ENCODE assay signal across 22 mouse cellular contexts in the genomic region with DNA sequence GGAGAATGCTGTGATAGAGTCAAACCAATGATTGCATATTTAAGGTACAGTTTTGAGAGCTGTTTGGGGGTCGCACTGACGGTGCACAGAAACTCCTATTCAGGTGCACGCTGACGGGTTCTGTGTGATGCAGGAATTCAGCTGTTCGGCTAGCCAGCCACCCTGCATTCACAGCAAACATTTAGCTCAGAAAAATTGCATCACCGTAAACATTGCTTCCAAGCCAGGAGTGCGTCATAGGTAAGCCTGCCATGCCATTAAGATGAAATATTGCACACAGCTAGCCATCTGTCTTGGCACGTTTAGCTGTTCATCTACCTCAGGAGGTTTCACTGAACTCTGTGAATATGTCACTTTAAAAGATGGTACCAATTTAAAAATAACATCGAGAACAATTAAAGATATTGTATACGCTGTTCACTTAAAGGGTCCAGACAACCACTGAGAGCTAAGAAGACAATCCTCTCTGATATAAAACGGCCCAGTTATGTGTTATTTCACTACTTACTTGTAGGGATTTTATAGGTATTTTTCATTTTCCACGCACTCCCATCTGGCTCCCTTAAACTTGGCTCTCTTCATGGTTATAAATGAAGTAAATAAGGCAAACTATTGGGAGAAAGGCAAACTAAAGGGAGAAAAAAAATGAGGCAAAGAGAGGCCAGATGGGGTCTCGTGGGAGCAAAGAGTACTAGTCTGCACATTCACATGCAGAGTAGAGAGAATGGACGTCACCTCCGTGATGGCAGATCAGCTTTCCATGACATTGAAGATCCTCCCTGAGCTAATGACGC. TPM values are rescaled to one million over a fixed set of nuclear protein-coding genes. Genes with fewer than 3 reads are reported as not detected.
DNase-seq lines count a peak whose midpoint lies in the region; ATAC-seq and TF ChIP-seq lines count a peak whose summit lies in the region.
"Had no signal": no experiment of that assay in that cellular context is flagged by ENCODE, and none has a peak within 500 bp of the region (broad histone marks: within the 10 kb centered on the region; RNA-seq: fewer than 3 reads in every experiment).

No protein-coding gene starts in this region.

- H3K4me1 ChIP-seq in liver, adult 2 months (ENCODE audit: control insufficient read depth, insufficient read depth, low read length) = peaks cover 9% of the 10 kb centered on the region
- H3K4me1 ChIP-seq in liver, embryonic 12.5 days = no peaks in the 10 kb centered on the region
- H3K4me1 ChIP-seq: embryonic facial prominence, embryonic 12.5 days; lung, embryonic 15.5 days had no signal

- TF ChIP-seq CTCF in liver, adult 2 months (IDR thresholded peaks at IDR 0.05; ENCODE audit: low read depth, low read length) = no peak

- no peak overlapping the region for H3K4me2 ChIP-seq in liver, embryonic 12.5 days
- H3K4me2 ChIP-seq: embryonic facial prominence, embryonic 12.5 days; liver, embryonic 11.5 days; lung, embryonic 15.5 days; midbrain, embryonic 11.5 days; neural tube, embryonic 13.5 days had no signal

- H3K9ac ChIP-seq in liver, adult 2 months (ENCODE audit: low read depth, low read length) = no peak overlapping the region
- no peak overlapping the region for H3K9ac ChIP-seq in liver, embryonic 12.5 days
- H3K9ac ChIP-seq: embryonic facial prominence, embryonic 12.5 days; lung, embryonic 15.5 days; neural tube, embryonic 13.5 days had no signal

- H3K4me3 ChIP-seq in liver, adult 2 months (ENCODE audit: insufficient read depth, low read depth, low read length) = no peak overlapping the region
- no peak overlapping the region for H3K4me3 ChIP-seq in liver, embryonic 12.5 days
- H3K4me3 ChIP-seq: embryonic facial prominence, embryonic 12.5 days; heart, adult 2 months; hindbrain, embryonic 10.5 days; lung, embryonic 15.5 days; neural tube, embryonic 13.5 days had no signal

- DNase-seq in cerebellum, adult 9-10 months = peak; percentile 46
- DNase-seq in cerebellum, adult 11-12 months = no peak
- peak; percentile 66 for DNase-seq in heart, adult 11 months
- DNase-seq in heart, adult 8-10 months (ENCODE audit: low spot score) = no peak
- peak; percentile 78 for DNase-seq in liver, adult 2 months (ENCODE audit: extremely low read depth, low read depth, low spot score)
- DNase-seq in layer of hippocampus, adult 9-11 months = peak; percentile 52
- DNase-seq in testis, postnatal 14 days (ENCODE audit: low spot score) = no peak
- DNase-seq: heart, adult 2 months; kidney, adult 8-10 months; kidney, postnatal 25 days; thymus, postnatal 14 days had no signal

- no peak overlapping the region for H3K27ac ChIP-seq in liver, adult 2 months (replicated peaks; ENCODE audit: insufficient read depth, low read depth, low read length)
- H3K27ac ChIP-seq in liver, embryonic 12.5 days = no peak overlapping the region
- H3K27ac ChIP-seq: embryonic facial prominence, embryonic 12.5 days; heart, adult 2 months; hindbrain, embryonic 10.5 days; lung, embryonic 15.5 days; macrophage; neural tube, embryonic 13.5 days; stomach, postnatal 0 days had no signal

- no peak for TF ChIP-seq POLR2A in liver, adult 2 months (IDR thresholded peaks at IDR 0.05; ENCODE audit: extremely low read depth, insufficient read depth, low read length)

- no peak for ATAC-seq in liver, embryonic 12.5 days
- ATAC-seq: inflammation-experienced regulatory T-cells, adult 6 months; Patski had no signal

- no peaks in the 10 kb centered on the region for H3K27me3 ChIP-seq in liver, adult 2 months (ENCODE audit: control insufficient read depth, insufficient read depth, low read length)
- no peaks in the 10 kb centered on the region; the same call in none of the 2 replicates for H3K27me3 ChIP-seq in liver, embryonic 12.5 days (replicated peaks)
- H3K27me3 ChIP-seq: embryonic facial prominence, embryonic 12.5 days; lung, embryonic 15.5 days; neural tube, embryonic 13.5 days had no signal

- 59% methylated on average over 16 of the region's 16 CpGs for WGBS in liver, adult 2 months
- 74% methylated on average over 16 of the region's 16 CpGs for WGBS in liver, embryonic 12.5 days (ENCODE audit: insufficient replicate concordance)

- H3K79me2 ChIP-seq in liver, adult 2 months (ENCODE audit: control insufficient read depth, insufficient read depth, low read length) = no peaks in the 10 kb centered on the region

- no peaks in the 10 kb centered on the region for H3K9me3 ChIP-seq in liver, embryonic 12.5 days (replicated peaks)
- H3K9me3 ChIP-seq: embryonic facial prominence, embryonic 12.5 days; hindbrain, embryonic 10.5 days; lung, embryonic 15.5 days; neural tube, embryonic 13.5 days had no signal

- no peaks in the 10 kb centered on the region for H3K36me3 ChIP-seq in liver, adult 2 months (ENCODE audit: control insufficient read depth, insufficient read depth, low read length)
- no peaks in the 10 kb centered on the region for H3K36me3 ChIP-seq in liver, embryonic 12.5 days
- H3K36me3 ChIP-seq: embryonic facial prominence, embryonic 12.5 days; hindbrain, embryonic 10.5 days; lung, embryonic 15.5 days; neural tube, embryonic 13.5 days had no signal

RNA-seq across cellular contexts. Expression of a gene that starts 16.8 kb away (rescaled TPM):
- total RNA-seq in heart, adult 8-10 months (2022) = 10 to 100 TPM; 19.8 to 24.7 (median 21.0) TPM
- 28.6 and 34.3 TPM in 2 replicates for total RNA-seq in liver, adult 2 months (2014; rRNA removed)
- 22.2 and 24.4 TPM in 2 replicates for polyA plus RNA-seq in liver, adult 2 months (2012; rRNA removed)
- polyA plus RNA-seq in liver, embryonic 12.5 days (2016; fragmentation: Nextera tagmentation; extraction: Ambion mirVana) = 10.0 and 10.7 TPM in 2 replicates

Comparison
In these comparisons a context has a peak if more than half of its experiments do, and no peak if none do; other contexts are left out.
1. DNase-seq: peak in cerebellum, adult 9-10 months (single experiment), heart, adult 11 months (single experiment), liver, adult 2 months (single experiment) and layer of hippocampus, adult 9-11 months (single experiment); none in cerebellum, adult 11-12 months (single experiment), heart, adult 8-10 months (single experiment) and testis, postnatal 14 days (single experiment).